Mouse (Mus musculus): ENCODE data around the gene Gm10375. TPM values are rescaled to one million over a fixed set of nuclear protein-coding genes. Genes with fewer than 3 reads are reported as not detected.
"Not testable (repeated sequence)": the region's sequence is repeated elsewhere in the genome, so short reads cannot be mapped to it uniquely, and the experiment has no call there.

Gene Gm10375
- total RNA-seq (2021): not detected
- long read RNA-seq, experiment 1: 0 reads
- long read RNA-seq, experiment 2: 0 reads

GRCm38 (mm10) chr14:43607913-43608312, at the start of gene Gm10375:
Gm10375 (minus strand) TSS chr14:43608013.
- DNase-seq: not testable (repeated sequence)

- not testable (repeated sequence) for DNase-seq
These were observed 28.8 kb downstream of the Gm10375 start, which contains the start of gene Gm17654 for GRCm38 (mm10) chr14:43579046-43579445. Gm17654 (minus strand) TSS chr14:43579146.

GRCm38 (mm10) chr14:43577969-43578368, 29.8 kb downstream of the Gm10375 start:
- DNase-seq: not testable (repeated sequence)

Other genes starting within 250 kb of the Gm10375 start
- not detected for gene Gm8138, start 191.7 kb downstream of the Gm10375 start, total RNA-seq (2021)
- under 1 TPM in 1 of 2 experiments, not detected in 1; 0.27 TPM for gene Gm5799, start 64.4 kb downstream of the Gm10375 start, total RNA-seq (2021)
- gene Gm17654, start 28.9 kb downstream of the Gm10375 start, total RNA-seq (2021): not detected
- gene Gm8165, start 69.2 kb upstream of the Gm10375 start, total RNA-seq (2021): not detected
- 1 to 10 TPM; 1.0 to 1.7 TPM for gene Gm7324, start 89.8 kb upstream of the Gm10375 start, total RNA-seq (2021)
- not detected for gene Gm16506, start 119.5 kb upstream of the Gm10375 start, total RNA-seq (2021)
- gene Gm6526, start 139.9 kb upstream of the Gm10375 start, total RNA-seq (2021): not detected
- not detected for gene Gm8180, start 176.7 kb upstream of the Gm10375 start, total RNA-seq (2021)

All from adrenal gland, postnatal 10 days (tissue).